Mouse (Mus musculus) midbrain, embryonic 14.5 days (tissue): ENCODE results near the gene Ublcp1. TPM values are rescaled to one million over a fixed set of nuclear protein-coding genes. Genes with fewer than 3 reads are reported as not detected.

Experiments
- ATAC-seq: fragments of 200-750 bp; cut with Nextera tagmentation; 2 replicates; pipeline ENCODE4 v1.8.0; 2017; ENCODE audit warnings: moderate number of reproducible peaks, moderate library complexity; ENCODE audit not compliant: low FRiP score, low TSS enrichment
- DNase-seq: peaks from one replicate; pipeline ENCODE4 v3.0.0-alpha.2; 2015
- H3K27ac ChIP-seq: fragments of 300-500 bp; sonication (generic); replicated peaks from 2 replicates; pipeline ENCODE4 v1.5.1; 2014; ENCODE audit warnings: mild to moderate bottlenecking, low read depth, low read length, moderate library complexity
- H3K27me3 ChIP-seq: fragments of 300-500 bp; sonication (generic); 2 replicates; pipeline ENCODE4 v1.6.1; 2014; ENCODE audit warnings: low read length, control low read depth, mixed read lengths; ENCODE audit not compliant: control insufficient read depth, insufficient read depth
- H3K36me3 ChIP-seq: fragments of 300-500 bp; sonication (generic); 2 replicates; pipeline ENCODE4 v1.6.1; 2014; ENCODE audit warnings: low read length, control low read depth; ENCODE audit not compliant: control insufficient read depth, insufficient read depth
- H3K4me1 ChIP-seq: fragments of 300-500 bp; sonication (generic); 2 replicates; pipeline ENCODE4 v1.6.1; 2014; ENCODE audit warnings: mild to moderate bottlenecking, antibody characterized with exemption, low read length, control low read depth; ENCODE audit not compliant: control insufficient read depth, insufficient read depth
- H3K4me2 ChIP-seq: fragments of 300-500 bp; sonication (generic); 2 replicates; pipeline ENCODE4 v1.6.1; 2014; ENCODE audit warnings: mild to moderate bottlenecking, low read length, moderate library complexity
- H3K4me3 ChIP-seq: fragments of 300-500 bp; sonication (generic); replicated peaks from 2 replicates; pipeline ENCODE4 v1.5.1; 2014; ENCODE audit warnings: low read depth, low read length
- H3K9ac ChIP-seq: fragments of 300-500 bp; sonication (generic); replicated peaks from 2 replicates; pipeline ENCODE4 v1.6.1; 2014; ENCODE audit warnings: mild to moderate bottlenecking, low read length, moderate library complexity
- H3K9me3 ChIP-seq: fragments of 300-500 bp; sonication (generic); 2 replicates; pipeline ENCODE4 v1.6.1; 2016; ENCODE audit warnings: low read length, control low read depth, mixed read lengths; ENCODE audit not compliant: control insufficient read depth
- WGBS: fragments of 180-500 bp; shearing (Covaris S2); extraction: QIAGEN DNeasy Blood & Tissue Kit; methylation state at CpG from one replicate; pipeline ENCODE4 v1.1.7; 2014; 5-methylcytosine and 5-hydroxymethylcytosine counted together
- polyA plus RNA-seq: library from polyadenylated mRNA; unstranded; fragments of >200 nt; fragmentation: Nextera tagmentation; extraction: Ambion mirVana; gene quantifications from 2 replicates; pipeline ENCODE4 v1.2.1, GENCODE M21; 2014

The Ublcp1 gene
- polyA plus RNA-seq, 1 experiment from 2014 or later: 72.8 TPM

- no peaks in the 10 kb centered on the region for H3K27me3 ChIP-seq
- H3K4me2 ChIP-seq: no peak overlapping the region
- no peak overlapping the region for H3K9ac ChIP-seq
- no peaks in the 10 kb centered on the region for H3K4me1 ChIP-seq
- no peak for DNase-seq
- no peak for ATAC-seq
- H3K9me3 ChIP-seq: no peaks in the 10 kb centered on the region
- H3K27ac ChIP-seq: no peak overlapping the region
- peaks cover 18% of the 10 kb centered on the region for H3K36me3 ChIP-seq
- H3K4me3 ChIP-seq: no peak overlapping the region
Measured at GRCm38 (mm10) chr11:44451046-44451445, 19.3 kb downstream of the Ublcp1 start.

- no peak overlapping the region for H3K4me2 ChIP-seq
- DNase-seq: no peak
- H3K4me1 ChIP-seq: no peaks in the 10 kb centered on the region
- H3K36me3 ChIP-seq: no peaks in the 10 kb centered on the region
- no peak for ATAC-seq
- no peaks in the 10 kb centered on the region for H3K9me3 ChIP-seq
- H3K27ac ChIP-seq: no peak overlapping the region
- H3K9ac ChIP-seq: no peak overlapping the region
- no peaks in the 10 kb centered on the region for H3K27me3 ChIP-seq
- no peak overlapping the region for H3K4me3 ChIP-seq
- WGBS: 97% methylated on average over 6 of the region's 6 CpGs
Measured at GRCm38 (mm10) chr11:44437786-44438185, 32.5 kb downstream of the Ublcp1 start.

- Histone ChIP-seq H3K9me3 (no peaks in the 10 kb centered on the region), H3K4me1 (no peaks in the 10 kb centered on the region), H3K9ac (no peak overlapping the region), H3K4me2 (no peak overlapping the region), H3K4me3 (no peak overlapping the region), H3K36me3 (no peaks in the 10 kb centered on the region), H3K27me3 (no peaks in the 10 kb centered on the region), H3K27ac (no peak overlapping the region)
- ATAC-seq: no peak
- WGBS: 86% methylated on average over 3 of the region's 3 CpGs
- DNase-seq: no peak
Measured at GRCm38 (mm10) chr11:44430036-44430435, 40.3 kb downstream of the Ublcp1 start.

- no peaks in the 10 kb centered on the region for H3K36me3 ChIP-seq
- no peak for ATAC-seq
- 76% methylated on average over 2 of the region's 2 CpGs for WGBS
- H3K9me3 ChIP-seq: no peaks in the 10 kb centered on the region
- H3K4me3 ChIP-seq: no peak overlapping the region
- no peak overlapping the region for H3K4me2 ChIP-seq
- H3K27ac ChIP-seq: no peak overlapping the region
- DNase-seq: no peak
- H3K4me1 ChIP-seq: peaks cover 8% of the 10 kb centered on the region; the same call in 1 of the 2 replicates
- no peak overlapping the region for H3K9ac ChIP-seq
- H3K27me3 ChIP-seq: no peaks in the 10 kb centered on the region
Measured at GRCm38 (mm10) chr11:44427951-44428350, 42.3 kb downstream of the Ublcp1 start.

- Histone ChIP-seq H3K27ac (no peak overlapping the region), H3K9me3 (no peaks in the 10 kb centered on the region), H3K9ac (no peak overlapping the region), H3K27me3 (no peaks in the 10 kb centered on the region), H3K4me1 (peaks cover 12% of the 10 kb centered on the region; the same call in 1 of the 2 replicates), H3K4me2 (no peak overlapping the region), H3K4me3 (no peak overlapping the region), H3K36me3 (no peaks in the 10 kb centered on the region)
- WGBS: 79% methylated on average over 6 of the region's 6 CpGs
- DNase-seq (no peak), ATAC-seq (no peak)
Measured at GRCm38 (mm10) chr11:44425626-44426025, 44.7 kb downstream of the Ublcp1 start.

GRCm38 (mm10) chr11:44425006-44425405 is 45.3 kb downstream of the Ublcp1 start:
- DNase-seq: no peak
- Histone ChIP-seq H3K27ac (no peak overlapping the region; the same call in 1 of the 2 replicates), H3K4me1 (peaks cover 12% of the 10 kb centered on the region; the same call in 1 of the 2 replicates), H3K4me3 (no peak overlapping the region), H3K4me2 (no peak overlapping the region), H3K36me3 (no peaks in the 10 kb centered on the region), H3K9ac (no peak overlapping the region), H3K27me3 (no peaks in the 10 kb centered on the region), H3K9me3 (no peaks in the 10 kb centered on the region)
- ATAC-seq: no peak
- 81% methylated on average over 8 of the region's 8 CpGs for WGBS

- no peak overlapping the region for H3K4me2 ChIP-seq
- H3K36me3 ChIP-seq: no peaks in the 10 kb centered on the region
- 43% methylated on average over 5 of the region's 5 CpGs for WGBS
- no peak overlapping the region for H3K9ac ChIP-seq
- H3K4me1 ChIP-seq: peaks cover 12% of the 10 kb centered on the region; the same call in 1 of the 2 replicates
- H3K9me3 ChIP-seq: no peaks in the 10 kb centered on the region
- H3K27me3 ChIP-seq: no peaks in the 10 kb centered on the region
- ATAC-seq (peak; percentile 67), DNase-seq (peak; percentile 64)
- H3K27ac ChIP-seq: peak overlapping the region; percentile 66
- H3K4me3 ChIP-seq: no peak overlapping the region
Measured at GRCm38 (mm10) chr11:44423955-44424354, 46.3 kb downstream of the Ublcp1 start.

- peaks cover 12% of the 10 kb centered on the region; the same call in 1 of the 2 replicates for H3K4me1 ChIP-seq
- no peak overlapping the region for H3K4me2 ChIP-seq
- 58% methylated on average over 6 of the region's 6 CpGs for WGBS
- H3K4me3 ChIP-seq: no peak overlapping the region
- DNase-seq: no peak
- H3K9ac ChIP-seq: no peak overlapping the region
- H3K27me3 ChIP-seq: no peaks in the 10 kb centered on the region
- peak overlapping the region; percentile 66 for H3K27ac ChIP-seq
- no peaks in the 10 kb centered on the region for H3K9me3 ChIP-seq
- ATAC-seq: no peak; the same call in 1 of the 2 replicates
- no peaks in the 10 kb centered on the region for H3K36me3 ChIP-seq
Measured at GRCm38 (mm10) chr11:44423261-44423660, 47.0 kb downstream of the Ublcp1 start.

- 69% methylated on average over 10 of the region's 10 CpGs for WGBS
- Histone ChIP-seq H3K27ac (peak overlapping the region; percentile 66; the same call in 1 of the 2 replicates), H3K4me2 (no peak overlapping the region), H3K36me3 (no peaks in the 10 kb centered on the region), H3K4me3 (no peak overlapping the region), H3K4me1 (peaks cover 12% of the 10 kb centered on the region; the same call in 1 of the 2 replicates), H3K9me3 (no peaks in the 10 kb centered on the region), H3K27me3 (no peaks in the 10 kb centered on the region), H3K9ac (no peak overlapping the region)
- no peak for ATAC-seq
- no peak for DNase-seq
Measured at GRCm38 (mm10) chr11:44422337-44423111, 47.8 kb downstream of the Ublcp1 start.
